Mouse (Mus musculus) forebrain, embryonic 10.5 days (tissue): ENCODE data around the gene Kif18a. TPM values are rescaled to one million over a fixed set of nuclear protein-coding genes. Genes with fewer than 3 reads are reported as not detected.

Experiments used
- DNase-seq: peaks from one replicate; pipeline ENCODE4 v3.0.0-alpha.2; 2017; ENCODE audit warnings: low spot score; ENCODE audit errors: extremely low spot score
- H3K27ac ChIP-seq: fragments of 300-500 bp; sonication (generic); 2 replicates; pipeline ENCODE4 v1.5.1; 2016; ENCODE audit warnings: mild to moderate bottlenecking
- H3K27me3 ChIP-seq: fragments of 300-500 bp; sonication (generic); 2 replicates; pipeline ENCODE4 v1.6.1; 2016; ENCODE audit warnings: mild to moderate bottlenecking; ENCODE audit not compliant: poor library complexity, severe bottlenecking
- H3K36me3 ChIP-seq: fragments of 300-500 bp; sonication (generic); replicated peaks from 2 replicates; pipeline ENCODE4 v1.6.1; 2016; ENCODE audit warnings: mild to moderate bottlenecking, moderate library complexity
- H3K4me1 ChIP-seq: fragments of 300-500 bp; sonication (generic); 2 replicates; pipeline ENCODE4 v1.6.1; 2016
- H3K4me3 ChIP-seq: fragments of 300-500 bp; sonication (generic); 2 replicates; pipeline ENCODE4 v1.5.1; 2016; ENCODE audit warnings: mild to moderate bottlenecking, moderate library complexity
- H3K9me3 ChIP-seq: fragments of 300-500 bp; sonication (generic); 2 replicates; pipeline ENCODE4 v1.6.1; 2016; ENCODE audit warnings: mild to moderate bottlenecking, moderate library complexity
- WGBS: fragments of 180-500 bp; shearing (Covaris S2); methylation state at CpG from one replicate; pipeline ENCODE4 v1.1.7; 2016; 5-methylcytosine and 5-hydroxymethylcytosine counted together
- polyA plus RNA-seq: library from polyadenylated mRNA; unstranded; fragments of >200 nt; fragmentation: Nextera tagmentation; extraction: Ambion mirVana; gene quantifications from 2 replicates; pipeline ENCODE4 v1.2.1, GENCODE M21; 2016

Gene Kif18a
- polyA plus RNA-seq: 34.4 and 36.8 TPM in 2 replicates

DNA sequence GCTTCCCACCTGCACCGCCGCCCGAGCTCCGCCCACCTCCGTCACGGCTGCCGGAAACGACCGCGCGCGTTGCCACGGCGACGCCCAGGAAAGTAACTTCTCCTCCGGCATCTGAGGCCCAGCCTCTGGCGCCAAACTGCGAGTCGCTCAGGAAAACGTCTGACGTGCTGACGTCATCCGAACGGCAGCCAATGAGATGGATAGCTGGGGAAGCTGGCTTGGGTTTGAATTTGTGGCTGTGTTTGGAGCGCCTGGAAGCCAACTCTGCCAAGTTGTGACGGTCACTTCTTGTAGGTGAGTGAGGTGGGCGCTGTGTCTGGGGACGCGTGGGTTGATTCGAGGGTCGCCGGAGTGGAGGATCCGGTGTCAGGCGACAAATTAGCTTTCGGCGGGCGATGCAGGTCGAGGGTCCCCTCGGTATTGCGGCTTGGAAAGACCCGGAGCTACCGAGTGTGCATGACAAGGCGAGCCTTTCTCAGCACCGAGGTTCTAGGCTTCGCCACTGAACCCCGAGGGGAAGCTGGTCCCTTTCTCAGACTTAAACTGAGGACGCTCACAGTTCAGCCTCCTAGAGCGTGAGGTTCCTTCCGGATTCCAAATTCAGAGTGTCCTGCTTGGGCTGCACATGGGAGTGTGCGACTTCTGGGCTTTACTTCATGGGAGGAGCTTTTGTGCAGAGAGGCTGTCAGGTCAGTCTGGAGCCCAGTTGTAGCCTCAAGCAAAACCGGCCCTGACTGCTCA is at the start of gene Kif18a, which contains the start of gene Mettl15:
TSS of gene Kif18a (plus strand) at position 139 of the 741 bp plus-strand sequence.
TSS of gene Mettl15 (minus strand) at position 149 of the 741 bp plus-strand sequence.
- Histone ChIP-seq H3K4me3 (peak within 1 kb of the TSS; percentile 82), H3K27me3 (no peaks in the 10 kb centered on the region), H3K9me3 (no peaks in the 10 kb centered on the region), H3K27ac (peak within 1 kb of the TSS; percentile 95), H3K4me1 (peaks cover 30% of the 10 kb centered on the region), H3K36me3 (0 out of 2 replicates have a peak, but pooled peaks cover 4% of the 10 kb centered on the region)
- under 1% methylated on average over 51 of the region's 51 CpGs for WGBS
- peak; percentile 97 for DNase-seq

DNA sequence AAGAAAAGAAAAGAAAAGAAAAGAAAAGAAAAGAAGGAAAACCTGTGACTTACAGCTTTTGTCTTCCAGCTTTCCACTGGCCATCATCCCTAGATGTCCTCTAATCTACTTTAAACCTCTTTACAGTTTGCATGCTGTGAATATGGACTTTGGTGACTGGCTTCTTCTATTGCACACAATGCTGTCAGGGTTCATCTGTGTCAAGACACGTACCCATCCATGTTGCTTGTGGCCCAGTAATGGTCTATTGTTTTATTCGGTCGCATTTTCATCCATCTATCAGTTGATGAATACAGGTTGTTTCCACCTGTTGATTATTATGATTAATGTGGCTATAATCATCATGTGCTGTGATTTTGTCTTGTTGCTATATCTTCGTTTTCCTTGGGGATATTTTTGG is 46.7 kb upstream of the Kif18a start:
- DNase-seq: no peak
- H3K27me3 ChIP-seq: no peaks in the 10 kb centered on the region
- H3K4me1 ChIP-seq: no peaks in the 10 kb centered on the region
- no peak overlapping the region for H3K4me3 ChIP-seq
- no peaks in the 10 kb centered on the region for H3K9me3 ChIP-seq
- WGBS: 88% methylated on average over 4 of the region's 4 CpGs
- H3K27ac ChIP-seq: no peak overlapping the region
- no peaks in the 10 kb centered on the region for H3K36me3 ChIP-seq

DNA sequence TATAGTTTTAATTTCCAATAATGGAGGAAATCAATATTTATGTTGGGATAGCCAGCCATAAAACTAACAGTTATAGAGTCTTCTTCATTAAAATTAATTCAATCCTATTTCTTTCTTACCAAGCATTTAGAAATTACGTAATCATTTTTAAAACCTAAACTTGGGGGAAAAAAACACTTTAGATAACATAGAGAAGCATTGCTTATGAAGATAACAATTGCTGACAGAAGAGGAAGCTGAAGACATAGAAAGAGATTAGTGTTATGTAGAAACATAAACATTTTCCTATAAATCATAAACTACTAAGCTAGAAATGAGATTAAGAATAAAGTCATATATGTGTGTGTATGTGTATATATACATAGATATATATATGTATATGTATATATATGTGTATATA is 44.8 kb upstream of the Kif18a start:
- Histone ChIP-seq H3K27ac (no peak overlapping the region), H3K4me3 (no peak overlapping the region), H3K36me3 (no peaks in the 10 kb centered on the region), H3K27me3 (no peaks in the 10 kb centered on the region), H3K9me3 (no peaks in the 10 kb centered on the region), H3K4me1 (no peaks in the 10 kb centered on the region)
- DNase-seq: no peak
- WGBS: 96% methylated on average over 1 of the region's 1 CpGs

DNA sequence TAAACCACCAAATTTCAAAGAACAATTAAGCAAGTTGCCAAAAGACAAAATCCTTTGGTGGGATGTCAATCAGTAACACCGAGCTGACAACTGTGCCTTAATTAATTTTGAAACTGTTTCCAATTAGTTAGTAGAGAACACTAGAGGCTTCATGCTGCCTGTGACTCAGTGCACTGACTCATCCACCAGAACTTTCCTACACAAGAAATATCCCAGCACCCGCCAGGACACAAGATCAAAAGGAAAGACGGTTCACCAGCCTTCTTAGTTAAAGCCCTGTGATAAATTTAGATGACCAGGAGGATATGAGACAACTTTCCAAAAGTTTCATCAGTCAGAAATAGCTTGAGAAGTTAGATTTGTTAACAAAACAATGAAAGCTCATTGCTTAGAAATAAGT is 38.6 kb upstream of the Kif18a start:
- Histone ChIP-seq H3K27me3 (no peaks in the 10 kb centered on the region), H3K9me3 (no peaks in the 10 kb centered on the region), H3K36me3 (no peaks in the 10 kb centered on the region), H3K4me3 (no peak overlapping the region), H3K4me1 (no peaks in the 10 kb centered on the region), H3K27ac (no peak overlapping the region)
- DNase-seq: no peak
- 52% methylated on average over 3 of the region's 3 CpGs for WGBS

DNA sequence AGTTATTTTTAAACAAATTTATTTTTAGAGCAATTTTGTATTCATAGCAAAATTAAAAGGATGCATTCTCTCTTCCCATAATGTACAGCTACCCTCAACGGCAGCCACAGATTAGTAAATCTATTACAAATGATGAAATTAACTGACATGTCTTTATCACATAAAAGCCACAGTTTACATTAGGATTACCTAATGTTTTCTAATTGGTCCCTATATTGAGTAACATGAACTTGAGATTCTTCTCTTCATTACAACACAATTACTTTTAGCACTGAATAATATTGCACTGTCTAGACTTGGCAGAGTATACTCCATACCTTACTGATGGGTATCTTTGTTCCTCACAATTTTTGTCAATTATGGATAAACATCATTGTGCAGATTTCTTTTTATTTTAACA is 17.8 kb upstream of the Kif18a start:
- H3K9me3 ChIP-seq: no peaks in the 10 kb centered on the region
- no peaks in the 10 kb centered on the region for H3K4me1 ChIP-seq
- no peak overlapping the region for H3K4me3 ChIP-seq
- H3K27ac ChIP-seq: no peak overlapping the region
- WGBS: 89% methylated on average over 1 of the region's 1 CpGs
- no peaks in the 10 kb centered on the region for H3K36me3 ChIP-seq
- no peak for DNase-seq
- H3K27me3 ChIP-seq: no peaks in the 10 kb centered on the region

DNA sequence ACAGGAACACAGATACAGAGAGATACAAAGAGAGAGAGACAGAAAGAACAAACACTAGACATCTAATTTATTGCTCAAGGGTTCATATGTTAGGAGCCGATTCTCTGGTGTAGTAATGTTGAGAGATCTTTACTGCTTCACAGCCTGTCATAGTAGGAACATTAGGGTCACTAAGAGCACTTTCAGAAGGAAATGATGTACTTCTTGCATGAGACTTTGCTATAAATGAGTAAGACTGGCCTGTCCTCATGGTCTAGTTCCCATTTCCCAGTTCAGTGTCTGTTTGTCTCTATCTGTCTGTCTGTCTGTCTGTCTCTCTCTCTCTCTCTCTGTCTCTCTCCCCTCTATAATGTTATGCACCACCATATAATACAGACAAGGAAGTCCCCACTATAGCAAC is 7.4 kb upstream of the Kif18a start:
- no peaks in the 10 kb centered on the region for H3K36me3 ChIP-seq
- DNase-seq: no peak
- no peaks in the 10 kb centered on the region for H3K27me3 ChIP-seq
- WGBS: 90% methylated on average over 1 of the region's 1 CpGs
- peaks cover 7% of the 10 kb centered on the region for H3K4me1 ChIP-seq
- no peaks in the 10 kb centered on the region for H3K9me3 ChIP-seq
- no peak overlapping the region for H3K4me3 ChIP-seq
- H3K27ac ChIP-seq: no peak overlapping the region

DNA sequence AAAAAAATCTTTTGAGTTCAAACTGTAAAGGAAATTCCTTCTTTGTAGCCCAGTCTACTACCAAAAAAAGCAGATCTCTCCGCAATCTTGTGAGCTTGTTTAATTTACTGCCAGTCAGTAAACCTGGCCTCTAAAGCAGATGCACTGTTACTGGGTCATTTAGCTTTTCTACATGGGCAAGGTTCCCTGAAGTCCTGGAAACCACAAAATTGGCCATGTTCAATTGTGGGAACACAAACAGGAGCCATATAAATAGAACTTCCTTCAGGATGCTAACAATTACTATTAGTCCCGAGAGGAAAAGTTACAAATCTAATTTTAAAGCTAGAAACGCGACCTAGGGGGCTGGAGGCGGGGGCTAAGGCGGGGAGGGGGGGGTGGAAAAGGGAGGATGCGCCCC is 2.9 kb upstream of the Kif18a start:
- Histone ChIP-seq H3K9me3 (no peaks in the 10 kb centered on the region), H3K4me3 (peak overlapping the region; percentile 60), H3K27me3 (no peaks in the 10 kb centered on the region), H3K27ac (peak overlapping the region; percentile 87), H3K36me3 (no peaks in the 10 kb centered on the region), H3K4me1 (peaks cover 27% of the 10 kb centered on the region)
- 10% methylated on average over 7 of the region's 7 CpGs for WGBS
- no peak for DNase-seq

DNA sequence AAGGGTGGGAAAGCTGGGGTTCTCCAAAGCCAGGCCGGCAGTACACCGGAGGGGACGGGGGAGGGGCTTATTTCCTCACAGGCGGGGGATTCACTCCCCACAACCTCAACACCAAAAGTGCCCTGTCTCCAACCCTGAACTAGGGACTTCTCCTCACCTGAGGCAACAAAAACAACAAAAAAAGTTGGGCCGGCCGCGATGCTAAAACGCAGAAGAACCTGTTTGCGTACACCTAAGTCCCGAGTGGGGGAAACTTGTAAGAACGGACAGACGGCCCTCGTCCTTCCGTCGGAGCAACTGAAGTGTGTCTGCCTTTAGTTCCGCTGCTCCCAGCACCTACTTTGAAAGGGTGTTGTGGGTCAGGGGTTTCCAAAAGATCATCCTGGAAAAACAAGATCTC is 2.5 kb upstream of the Kif18a start:
- Histone ChIP-seq H3K9me3 (no peaks in the 10 kb centered on the region), H3K4me1 (peaks cover 27% of the 10 kb centered on the region), H3K27ac (peak overlapping the region; percentile 87), H3K4me3 (peak overlapping the region; percentile 60), H3K27me3 (no peaks in the 10 kb centered on the region), H3K36me3 (no peaks in the 10 kb centered on the region)
- DNase-seq: peak; percentile 54
- WGBS: 2% methylated on average over 16 of the region's 16 CpGs

DNA sequence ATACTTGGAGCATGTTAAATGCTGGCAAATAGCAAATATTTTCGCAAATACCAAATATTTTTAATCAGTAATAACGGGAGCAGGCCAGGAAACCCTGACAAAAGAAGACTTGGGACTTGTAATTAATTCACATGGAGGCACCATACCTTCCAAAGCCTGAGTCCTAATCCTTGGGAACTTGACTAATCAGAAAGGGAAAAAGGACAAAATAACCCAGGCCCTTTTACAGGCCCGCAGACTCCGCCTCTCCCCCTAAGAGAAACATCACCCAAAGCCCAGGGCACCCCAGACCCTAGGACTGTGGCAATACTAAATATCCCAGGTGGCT is 302 bp upstream of the Kif18a start:
- Histone ChIP-seq H3K27me3 (no peaks in the 10 kb centered on the region), H3K36me3 (0 out of 2 replicates have a peak, but pooled peaks cover 4% of the 10 kb centered on the region), H3K27ac (peak overlapping the region; percentile 95), H3K4me1 (peaks cover 30% of the 10 kb centered on the region), H3K4me3 (peak overlapping the region; percentile 82), H3K9me3 (no peaks in the 10 kb centered on the region)
- WGBS: 11% methylated on average over 4 of the region's 4 CpGs
- no peak for DNase-seq

DNA sequence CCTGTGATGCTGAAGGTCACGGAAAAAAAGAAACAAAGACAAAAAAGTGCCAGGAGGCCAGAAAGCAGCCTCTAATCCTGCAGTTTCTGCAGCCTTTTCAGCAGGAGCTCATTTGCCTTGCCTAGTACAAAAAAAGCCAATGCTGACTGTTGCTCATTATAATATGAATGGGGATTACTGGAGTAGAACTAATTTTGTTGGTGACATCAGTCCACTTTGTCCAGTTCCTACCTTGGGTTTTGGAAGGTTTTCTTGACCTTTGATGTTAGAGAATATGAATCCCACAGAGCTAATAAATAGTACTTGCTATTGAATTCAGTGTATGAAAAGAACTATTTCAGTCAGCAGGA is 778 bp downstream of the Kif18a start:
- peaks cover 30% of the 10 kb centered on the region for H3K4me1 ChIP-seq
- peak overlapping the region; percentile 82 for H3K4me3 ChIP-seq
- no peak for DNase-seq
- H3K36me3 ChIP-seq: 0 out of 2 replicates have a peak, but pooled peaks cover 6% of the 10 kb centered on the region
- 0% methylated on average over 1 of the region's 1 CpGs for WGBS
- H3K9me3 ChIP-seq: no peaks in the 10 kb centered on the region
- no peaks in the 10 kb centered on the region for H3K27me3 ChIP-seq
- peak overlapping the region; percentile 95 for H3K27ac ChIP-seq

DNA sequence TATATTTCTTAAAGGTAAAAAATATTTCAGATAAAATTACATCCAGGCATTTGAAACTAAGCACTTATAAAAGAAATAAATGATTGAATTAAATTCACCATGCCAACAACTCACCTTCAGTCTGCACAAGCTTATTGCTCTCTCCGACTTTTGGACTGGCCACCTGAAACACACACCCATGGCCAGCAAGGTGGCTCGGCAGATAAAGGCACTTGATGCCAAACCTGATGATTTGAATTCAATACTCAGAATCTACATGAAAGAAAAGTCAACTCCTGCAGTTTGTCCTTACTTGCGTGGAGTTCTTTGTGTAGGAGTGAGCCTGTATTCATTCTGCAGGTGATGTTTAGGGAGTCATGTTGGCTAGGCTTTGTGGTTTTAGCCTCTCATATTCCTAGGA is 3.6 kb downstream of the Kif18a start:
- no peaks in the 10 kb centered on the region for H3K27me3 ChIP-seq
- no peak overlapping the region for H3K4me3 ChIP-seq
- H3K4me1 ChIP-seq: peaks cover 19% of the 10 kb centered on the region
- WGBS: 89% methylated on average over 3 of the region's 3 CpGs
- no peaks in the 10 kb centered on the region for H3K9me3 ChIP-seq
- DNase-seq: no peak
- no peak overlapping the region for H3K27ac ChIP-seq
- peaks cover 16% of the 10 kb centered on the region for H3K36me3 ChIP-seq

DNA sequence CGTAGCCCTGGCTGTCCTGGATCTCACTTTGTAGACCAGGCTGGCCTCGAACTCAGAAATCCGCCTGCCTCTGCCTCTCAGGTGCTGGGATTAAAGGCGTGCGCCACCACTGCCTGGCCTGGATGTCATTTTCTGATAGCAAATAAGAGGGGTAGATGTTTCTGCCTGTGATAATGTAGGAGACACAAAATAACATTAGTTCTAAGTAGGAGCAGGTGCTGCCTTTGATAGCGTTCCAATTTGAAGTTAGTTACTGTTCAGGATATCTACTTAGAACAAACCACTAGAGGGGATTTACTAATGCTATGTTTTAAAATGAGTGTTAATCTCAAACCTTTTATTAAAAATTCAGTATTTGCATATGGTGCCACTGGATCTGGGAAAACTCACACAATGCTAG is 8.8 kb downstream of the Kif18a start:
- no peaks in the 10 kb centered on the region for H3K9me3 ChIP-seq
- no peak for DNase-seq
- peaks cover 65% of the 10 kb centered on the region for H3K36me3 ChIP-seq
- no peaks in the 10 kb centered on the region for H3K4me1 ChIP-seq
- H3K4me3 ChIP-seq: no peak overlapping the region
- H3K27ac ChIP-seq: no peak overlapping the region
- WGBS: 97% methylated on average over 6 of the region's 6 CpGs
- H3K27me3 ChIP-seq: no peaks in the 10 kb centered on the region

DNA sequence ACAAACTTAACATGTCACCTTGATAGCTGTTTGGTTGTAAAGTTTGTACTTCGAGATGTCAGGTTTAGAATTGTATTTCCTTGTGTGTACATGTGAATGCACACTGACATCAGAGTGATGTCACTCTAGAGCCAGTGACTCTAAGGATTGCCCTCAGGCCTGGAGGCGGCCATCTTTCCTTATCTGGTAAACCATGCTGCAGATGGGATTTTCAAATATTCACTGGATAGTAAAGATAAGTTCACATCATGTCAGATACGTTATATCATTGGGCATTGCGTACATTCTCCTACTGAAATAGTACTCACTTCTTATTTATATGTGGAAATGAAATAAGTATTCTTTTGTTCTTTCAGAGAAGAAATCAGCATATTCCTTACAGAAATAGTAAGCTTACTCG is 15.7 kb downstream of the Kif18a start:
- peaks cover 86% of the 10 kb centered on the region for H3K36me3 ChIP-seq
- no peaks in the 10 kb centered on the region for H3K4me1 ChIP-seq
- WGBS: 93% methylated on average over 5 of the region's 5 CpGs
- H3K9me3 ChIP-seq: no peaks in the 10 kb centered on the region
- H3K27me3 ChIP-seq: no peaks in the 10 kb centered on the region
- DNase-seq: no peak
- no peak overlapping the region for H3K27ac ChIP-seq
- no peak overlapping the region for H3K4me3 ChIP-seq

DNA sequence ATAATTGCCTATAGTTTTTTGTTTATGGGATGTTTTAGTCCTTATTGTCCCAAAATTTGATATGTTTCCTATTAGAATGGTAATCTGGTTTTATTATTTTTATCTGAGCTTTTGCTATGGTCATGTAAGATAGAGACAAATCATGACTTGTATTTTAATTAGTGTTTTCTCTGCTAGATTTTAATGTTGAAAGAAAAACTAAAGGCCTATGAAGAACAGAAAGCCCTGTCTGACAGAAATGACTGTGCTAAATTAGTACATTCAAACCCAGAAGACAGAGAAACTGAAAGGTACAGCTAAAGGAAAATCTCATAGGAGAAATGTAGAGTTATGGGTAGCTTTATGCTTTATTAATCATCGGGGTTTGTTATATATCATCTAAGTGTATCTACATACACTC is 17.6 kb downstream of the Kif18a start:
- Histone ChIP-seq H3K27me3 (no peaks in the 10 kb centered on the region), H3K9me3 (no peaks in the 10 kb centered on the region), H3K4me3 (no peak overlapping the region), H3K4me1 (no peaks in the 10 kb centered on the region), H3K36me3 (peaks cover 79% of the 10 kb centered on the region), H3K27ac (no peak overlapping the region)
- DNase-seq: no peak
- 97% methylated on average over 1 of the region's 1 CpGs for WGBS
